Mouse (Mus musculus): ENCODE measurements around the gene Rnaset2b. TPM values are rescaled to one million over a fixed set of nuclear protein-coding genes. Genes with fewer than 3 reads are reported as not detected.
"Not testable (repeated sequence)": the region's sequence is repeated elsewhere in the genome, so short reads cannot be mapped to it uniquely, and the experiment has no call there.

Gene Rnaset2b
- polyA plus RNA-seq, 1 experiment from 2014 or later: 216 TPM

- not testable (repeated sequence) for H3K4me2 ChIP-seq (ENCODE audit: low read length); H3K4me3 ChIP-seq (ENCODE audit: low read depth, low read length); H3K9me3 ChIP-seq (ENCODE audit: control insufficient read depth, low read length); H3K36me3 ChIP-seq (ENCODE audit: control insufficient read depth, insufficient read depth, low read length); H3K27me3 ChIP-seq (replicated peaks; ENCODE audit: control insufficient read depth, insufficient read depth, low read length); H3K27ac ChIP-seq (ENCODE audit: low read depth); H3K4me1 ChIP-seq (replicated peaks; ENCODE audit: control insufficient read depth, insufficient read depth, low read length); H3K9ac ChIP-seq (ENCODE audit: low read length); DNase-seq (ENCODE audit: low spot score); ATAC-seq (replicated peaks; ENCODE audit: low FRiP score, low TSS enrichment, low read depth)
- no CpG with 5 or more reads among the region's 7 CpGs for WGBS
Observed at GRCm38 (mm10) chr17:6997778-6998490, 27.5 kb downstream of the Rnaset2b start.

- not testable (repeated sequence) for H3K4me2 ChIP-seq (ENCODE audit: low read length); H3K27ac ChIP-seq (ENCODE audit: low read depth); H3K27me3 ChIP-seq (replicated peaks; ENCODE audit: control insufficient read depth, insufficient read depth, low read length); H3K9me3 ChIP-seq (ENCODE audit: control insufficient read depth, low read length); H3K4me3 ChIP-seq (ENCODE audit: low read depth, low read length); ATAC-seq (replicated peaks; ENCODE audit: low FRiP score, low TSS enrichment, low read depth); H3K4me1 ChIP-seq (replicated peaks; ENCODE audit: control insufficient read depth, insufficient read depth, low read length); DNase-seq (ENCODE audit: low spot score); H3K36me3 ChIP-seq (ENCODE audit: control insufficient read depth, insufficient read depth, low read length); H3K9ac ChIP-seq (ENCODE audit: low read length)
- 71% methylated on average over 8 of the region's 12 CpGs for WGBS
Observed at GRCm38 (mm10) chr17:7001790-7002585, 31.6 kb downstream of the Rnaset2b start.

- H3K9me3 ChIP-seq (ENCODE audit: control insufficient read depth, low read length); H3K4me1 ChIP-seq (replicated peaks; ENCODE audit: control insufficient read depth, insufficient read depth, low read length); H3K27ac ChIP-seq (ENCODE audit: low read depth); H3K4me3 ChIP-seq (ENCODE audit: low read depth, low read length); H3K36me3 ChIP-seq (ENCODE audit: control insufficient read depth, insufficient read depth, low read length); H3K27me3 ChIP-seq (replicated peaks; ENCODE audit: control insufficient read depth, insufficient read depth, low read length); ATAC-seq (replicated peaks; ENCODE audit: low FRiP score, low TSS enrichment, low read depth); H3K4me2 ChIP-seq (ENCODE audit: low read length); H3K9ac ChIP-seq (ENCODE audit: low read length); DNase-seq (ENCODE audit: low spot score): not testable (repeated sequence)
- whole genome bisulfite sequencing: no CpG with 5 or more reads among the region's 3 CpGs
Observed at GRCm38 (mm10) chr17:7003392-7003791, 33.0 kb downstream of the Rnaset2b start.

GRCm38 (mm10) chr17:7005646-7006045 is 35.2 kb downstream of the Rnaset2b start:
- not testable (repeated sequence) for H3K9me3 ChIP-seq (ENCODE audit: control insufficient read depth, low read length); H3K27ac ChIP-seq (ENCODE audit: low read depth); H3K9ac ChIP-seq (ENCODE audit: low read length); ATAC-seq (replicated peaks; ENCODE audit: low FRiP score, low TSS enrichment, low read depth); H3K4me1 ChIP-seq (replicated peaks; ENCODE audit: control insufficient read depth, insufficient read depth, low read length); H3K36me3 ChIP-seq (ENCODE audit: control insufficient read depth, insufficient read depth, low read length); H3K4me2 ChIP-seq (ENCODE audit: low read length); DNase-seq (ENCODE audit: low spot score); H3K4me3 ChIP-seq (ENCODE audit: low read depth, low read length); H3K27me3 ChIP-seq (replicated peaks; ENCODE audit: control insufficient read depth, insufficient read depth, low read length)
- 50% methylated on average over 3 of the region's 4 CpGs for WGBS

GRCm38 (mm10) chr17:7008885-7009284 is 38.5 kb downstream of the Rnaset2b start:
- DNase-seq (ENCODE audit: low spot score); H3K4me3 ChIP-seq (ENCODE audit: low read depth, low read length): not testable (repeated sequence)

GRCm38 (mm10) chr17:7009440-7009839 is 39.0 kb downstream of the Rnaset2b start:
- H3K4me3 ChIP-seq (ENCODE audit: low read depth, low read length); H3K9me3 ChIP-seq (ENCODE audit: control insufficient read depth, low read length); DNase-seq (ENCODE audit: low spot score); H3K4me1 ChIP-seq (replicated peaks; ENCODE audit: control insufficient read depth, insufficient read depth, low read length); ATAC-seq (replicated peaks; ENCODE audit: low FRiP score, low TSS enrichment, low read depth); H3K36me3 ChIP-seq (ENCODE audit: control insufficient read depth, insufficient read depth, low read length); H3K4me2 ChIP-seq (ENCODE audit: low read length); H3K9ac ChIP-seq (ENCODE audit: low read length); H3K27ac ChIP-seq (ENCODE audit: low read depth); H3K27me3 ChIP-seq (replicated peaks; ENCODE audit: control insufficient read depth, insufficient read depth, low read length): not testable (repeated sequence)
- WGBS: no CpG with 5 or more reads among the region's 7 CpGs

More at GRCm38 (mm10) chr17:7008885-7009284, 38.5 kb downstream of the Rnaset2b start:
- not testable (repeated sequence) for H3K27ac ChIP-seq (ENCODE audit: low read depth); H3K27me3 ChIP-seq (replicated peaks; ENCODE audit: control insufficient read depth, insufficient read depth, low read length); H3K4me2 ChIP-seq (ENCODE audit: low read length); H3K4me1 ChIP-seq (replicated peaks; ENCODE audit: control insufficient read depth, insufficient read depth, low read length); ATAC-seq (replicated peaks; ENCODE audit: low FRiP score, low TSS enrichment, low read depth); H3K9me3 ChIP-seq (ENCODE audit: control insufficient read depth, low read length); H3K9ac ChIP-seq (ENCODE audit: low read length); H3K36me3 ChIP-seq (ENCODE audit: control insufficient read depth, insufficient read depth, low read length)

GRCm38 (mm10) chr17:7009901-7010300 is 39.5 kb downstream of the Rnaset2b start:
- not testable (repeated sequence) for H3K4me3 ChIP-seq (ENCODE audit: low read depth, low read length); H3K9me3 ChIP-seq (ENCODE audit: control insufficient read depth, low read length); H3K4me2 ChIP-seq (ENCODE audit: low read length); ATAC-seq (replicated peaks; ENCODE audit: low FRiP score, low TSS enrichment, low read depth); H3K9ac ChIP-seq (ENCODE audit: low read length); H3K4me1 ChIP-seq (replicated peaks; ENCODE audit: control insufficient read depth, insufficient read depth, low read length); H3K27ac ChIP-seq (ENCODE audit: low read depth); H3K27me3 ChIP-seq (replicated peaks; ENCODE audit: control insufficient read depth, insufficient read depth, low read length); H3K36me3 ChIP-seq (ENCODE audit: control insufficient read depth, insufficient read depth, low read length); DNase-seq (ENCODE audit: low spot score)
- 67% methylated on average over 4 of the region's 9 CpGs for WGBS

- H3K4me2 ChIP-seq (ENCODE audit: low read length); H3K27ac ChIP-seq (ENCODE audit: low read depth); H3K27me3 ChIP-seq (replicated peaks; ENCODE audit: control insufficient read depth, insufficient read depth, low read length); H3K4me3 ChIP-seq (ENCODE audit: low read depth, low read length); H3K9ac ChIP-seq (ENCODE audit: low read length); DNase-seq (ENCODE audit: low spot score); H3K9me3 ChIP-seq (ENCODE audit: control insufficient read depth, low read length); ATAC-seq (replicated peaks; ENCODE audit: low FRiP score, low TSS enrichment, low read depth); H3K36me3 ChIP-seq (ENCODE audit: control insufficient read depth, insufficient read depth, low read length); H3K4me1 ChIP-seq (replicated peaks; ENCODE audit: control insufficient read depth, insufficient read depth, low read length): not testable (repeated sequence)
- no CpG with 5 or more reads among the region's 1 CpGs for WGBS
Observed at GRCm38 (mm10) chr17:7014190-7014589, 43.8 kb downstream of the Rnaset2b start.

Measured in intestine, embryonic 14.5 days (tissue).